Mouse (Mus musculus) hematopoietic stem cell, adult 5-6 weeks (primary cell): ENCODE results near the gene Scarb2. TPM values are rescaled to one million over a fixed set of nuclear protein-coding genes. Genes with fewer than 3 reads are reported as not detected.

ENCODE experiments used
- ATAC-seq, 2 experiments: fragments of 125-278 bp in 1 of 2; replicated peaks in 1 of 2; 2 replicates each; pipeline ENCODE4 v1.8.0; 2016 to 2017; ENCODE audit warnings: inconsistent platforms in 2 of 2, mild to moderate bottlenecking in 2 of 2, moderate number of reproducible peaks in 2 of 2, low read depth in 1 of 2, moderate TSS enrichment in 1 of 2; ENCODE audit not compliant: low FRiP score in 2 of 2, poor library complexity in 2 of 2, severe bottlenecking in 2 of 2, insufficient read depth in 1 of 2, low TSS enrichment in 1 of 2
- total RNA-seq: library from RNA; stranded (forward); fragments of 172-1452, 232-1000 nt; gene quantifications from 2 replicates; pipeline ENCODE4 v1.2.3, GENCODE M21; 2017

Gene Scarb2
- total RNA-seq, 1 experiment from 2014 or later, result 59.4 TPM

GRCm38 (mm10) chr5:92461321-92461720 is 45.3 kb downstream of the Scarb2 start:
- ATAC-seq, result peak in 1 of 2 experiments; percentile 70; a peak in 2 of 4 replicates

- no peak for ATAC-seq
These were observed 47.9 kb downstream of the Scarb2 start for GRCm38 (mm10) chr5:92458726-92459125.

GRCm38 (mm10) chr5:92457410-92457809 is 49.2 kb downstream of the Scarb2 start:
- ATAC-seq, result no peak

GRCm38 (mm10) chr5:92452876-92453275 is 53.8 kb downstream of the Scarb2 start:
- ATAC-seq, result no peak

GRCm38 (mm10) chr5:92446736-92447135 is 59.9 kb downstream of the Scarb2 start:
- ATAC-seq, result no peak

- ATAC-seq, result no peak
These were observed 61.6 kb downstream of the Scarb2 start for GRCm38 (mm10) chr5:92445016-92445415.

- no peak for ATAC-seq
These were observed 63.7 kb downstream of the Scarb2 start for GRCm38 (mm10) chr5:92442914-92443313.

- ATAC-seq, result peak in 1 of 2 experiments; percentile 46; a peak in 1 of 4 replicates
These were observed 65.1 kb downstream of the Scarb2 start for GRCm38 (mm10) chr5:92441494-92441893.

GRCm38 (mm10) chr5:92438540-92438939 is 68.1 kb downstream of the Scarb2 start:
- no peak for ATAC-seq

- peak; percentile 97 to 99 for ATAC-seq
These were observed 71.5 kb downstream of the Scarb2 start, which contains the start of gene Nup54 for GRCm38 (mm10) chr5:92435025-92435584. Gene Nup54 (minus strand): TSS chr5:92435219.

- ATAC-seq, result no peak; a peak in 1 of 4 replicates
These were observed 72.1 kb downstream of the Scarb2 start for GRCm38 (mm10) chr5:92434571-92434985.

- ATAC-seq, result no peak
These were observed 72.6 kb downstream of the Scarb2 start for GRCm38 (mm10) chr5:92434070-92434469.

- no peak for ATAC-seq
These were observed 75.0 kb downstream of the Scarb2 start for GRCm38 (mm10) chr5:92431611-92432010.

GRCm38 (mm10) chr5:92430723-92431122 is 75.9 kb downstream of the Scarb2 start:
- ATAC-seq, result no peak

- no peak for ATAC-seq
These were observed 82.5 kb downstream of the Scarb2 start for GRCm38 (mm10) chr5:92424126-92424525.

- ATAC-seq, result no peak
These were observed 92.7 kb downstream of the Scarb2 start for GRCm38 (mm10) chr5:92413982-92414375.

GRCm38 (mm10) chr5:92413271-92413981 is 93.2 kb downstream of the Scarb2 start:
- ATAC-seq, result no peak

- no peak for ATAC-seq
These were observed 95.0 kb downstream of the Scarb2 start for GRCm38 (mm10) chr5:92411461-92412140.
